Mouse (Mus musculus): Measurements from ENCODE around the gene Isy1. TPM values are rescaled to one million over a fixed set of nuclear protein-coding genes. Genes with fewer than 3 reads are reported as not detected.

Gene Isy1
- polyA plus RNA-seq, 1 experiment from 2014 or later: 61.7 TPM

DNA sequence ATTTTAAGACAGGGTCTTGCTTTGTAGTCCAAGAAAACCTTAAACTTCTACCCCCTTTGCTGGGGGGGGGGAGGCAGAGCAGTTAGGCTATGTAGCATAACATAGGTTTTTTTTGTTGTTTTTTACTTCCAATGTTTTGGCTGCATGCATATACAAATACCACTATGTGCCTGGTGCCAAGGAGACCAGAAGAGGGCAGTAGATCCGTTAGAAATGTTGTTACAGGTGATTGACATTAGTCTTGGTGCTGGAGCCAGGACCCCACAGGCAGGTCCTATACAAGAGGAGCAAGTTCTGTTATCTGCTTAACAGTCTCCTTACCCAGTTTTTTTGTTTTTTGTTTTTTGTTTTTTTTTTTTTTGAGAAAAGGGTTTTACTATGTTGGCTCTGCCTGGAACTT, 3.7 kb upstream of the Isy1 start:
- no peak for DNase-seq (ENCODE audit: low spot score)
- no peak for ATAC-seq (ENCODE audit: low FRiP score)
- Histone ChIP-seq H3K9ac (ENCODE audit: low read depth, low read length) (no peak overlapping the region), H3K27ac (ENCODE audit: low read depth, low read length) (no peak overlapping the region), H3K4me1 (replicated peaks; ENCODE audit: control insufficient read depth, insufficient read depth, low read length) (no peaks in the 10 kb centered on the region), H3K4me3 (ENCODE audit: low read depth, low read length) (no peak overlapping the region), H3K36me3 (ENCODE audit: control insufficient read depth, insufficient read depth, low read length) (peaks cover 18% of the 10 kb centered on the region), H3K27me3 (ENCODE audit: control insufficient read depth, insufficient read depth, low read length) (no peaks in the 10 kb centered on the region), H3K4me2 (replicated peaks; ENCODE audit: low read depth, low read length) (no peak overlapping the region), H3K9me3 (ENCODE audit: control insufficient read depth, low read length) (no peaks in the 10 kb centered on the region)
- 4% methylated on average over 1 of the region's 1 CpGs for WGBS

DNA sequence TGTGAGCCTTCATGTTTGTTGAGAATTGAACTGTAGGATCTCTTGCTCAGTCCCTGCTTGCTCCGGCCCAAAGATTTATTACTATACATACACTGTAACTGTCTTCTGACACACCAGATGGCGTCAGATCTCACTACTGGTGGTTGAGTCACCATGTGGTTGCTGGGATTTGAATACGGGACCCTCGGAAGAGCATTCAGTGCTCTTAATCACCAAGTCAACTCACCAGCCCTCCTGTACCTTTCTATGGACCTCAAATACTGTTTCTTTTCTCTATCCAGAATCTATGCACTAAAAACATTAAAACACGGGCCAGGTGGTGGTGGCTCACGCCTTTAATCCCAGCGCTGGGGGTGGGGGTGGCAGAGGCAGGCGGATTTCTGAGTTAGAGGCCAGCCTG, 3.0 kb upstream of the Isy1 start:
- H3K4me3 ChIP-seq (ENCODE audit: low read depth, low read length): no peak overlapping the region
- no peaks in the 10 kb centered on the region for H3K27me3 ChIP-seq (ENCODE audit: control insufficient read depth, insufficient read depth, low read length)
- H3K4me1 ChIP-seq (replicated peaks; ENCODE audit: control insufficient read depth, insufficient read depth, low read length): no peaks in the 10 kb centered on the region
- no peak overlapping the region for H3K27ac ChIP-seq (ENCODE audit: low read depth, low read length)
- H3K9ac ChIP-seq (ENCODE audit: low read depth, low read length): no peak overlapping the region
- no peak for DNase-seq (ENCODE audit: low spot score)
- peaks cover 18% of the 10 kb centered on the region for H3K36me3 ChIP-seq (ENCODE audit: control insufficient read depth, insufficient read depth, low read length)
- no peaks in the 10 kb centered on the region for H3K9me3 ChIP-seq (ENCODE audit: control insufficient read depth, low read length)
- 84% methylated on average over 8 of the region's 8 CpGs for WGBS
- no peak overlapping the region for H3K4me2 ChIP-seq (replicated peaks; ENCODE audit: low read depth, low read length)
- no peak for ATAC-seq (ENCODE audit: low FRiP score)

DNA sequence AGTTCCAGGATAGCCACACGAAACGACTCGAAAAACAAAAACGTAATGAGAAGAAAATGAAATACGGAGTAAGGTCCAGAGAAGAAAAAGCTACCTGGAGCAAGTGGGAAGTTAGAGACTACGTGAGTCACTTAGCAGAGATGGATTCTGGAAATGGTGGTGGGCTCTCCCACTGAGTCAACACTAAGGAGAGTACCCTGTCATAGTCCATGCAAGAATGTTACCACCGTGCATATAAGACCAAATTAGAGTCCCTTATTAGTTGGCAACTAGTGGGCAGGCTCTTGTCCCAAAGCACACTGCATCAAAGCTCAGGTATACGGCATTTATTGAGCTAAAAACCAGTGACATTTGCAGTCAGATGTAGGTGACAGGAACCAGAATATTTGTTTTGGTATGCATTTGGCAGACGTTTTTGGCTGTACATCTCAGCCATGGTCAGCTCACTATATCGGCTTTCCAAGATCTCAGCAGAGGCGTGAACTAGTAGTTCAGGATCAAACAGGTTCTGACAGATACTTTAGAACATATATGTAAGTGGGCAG, 1.3 kb upstream of the Isy1 start:
- 66% methylated on average over 11 of the region's 11 CpGs for WGBS
- DNase-seq (ENCODE audit: low spot score): no peak
- H3K9me3 ChIP-seq (ENCODE audit: control insufficient read depth, low read length): no peaks in the 10 kb centered on the region
- no peaks in the 10 kb centered on the region for H3K4me1 ChIP-seq (replicated peaks; ENCODE audit: control insufficient read depth, insufficient read depth, low read length)
- no peak overlapping the region for H3K27ac ChIP-seq (ENCODE audit: low read depth, low read length)
- H3K36me3 ChIP-seq (ENCODE audit: control insufficient read depth, insufficient read depth, low read length): peaks cover 11% of the 10 kb centered on the region
- H3K27me3 ChIP-seq (ENCODE audit: control insufficient read depth, insufficient read depth, low read length): no peaks in the 10 kb centered on the region
- no peak for ATAC-seq (ENCODE audit: low FRiP score)
- no peak overlapping the region for H3K4me3 ChIP-seq (ENCODE audit: low read depth, low read length)
- no peak overlapping the region for H3K9ac ChIP-seq (ENCODE audit: low read depth, low read length)
- H3K4me2 ChIP-seq (replicated peaks; ENCODE audit: low read depth, low read length): no peak overlapping the region

DNA sequence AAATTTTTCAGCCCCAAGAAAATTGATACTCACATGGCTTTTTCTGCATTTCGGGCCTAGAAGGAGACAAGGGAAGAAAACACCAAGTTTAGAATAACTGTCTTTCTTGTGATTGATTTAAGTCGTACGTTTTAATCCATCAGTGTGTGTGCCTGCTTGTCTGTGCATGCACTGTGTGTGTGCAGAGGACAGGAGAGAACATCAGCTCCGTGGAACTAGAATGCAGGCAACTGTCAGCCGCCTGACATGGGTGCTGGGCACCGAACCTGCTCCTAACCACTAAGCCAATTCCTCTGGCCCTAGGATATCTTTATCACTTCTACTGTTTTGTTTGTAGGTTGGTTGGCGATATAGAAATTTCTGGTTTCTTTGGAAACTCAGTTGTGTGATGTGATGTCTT, 2.9 kb downstream of the Isy1 start, which contains the start of gene Gm45140:
Gene Gm45140 (minus strand): TSS at position 101 of the 400 bp plus-strand sequence.
- Histone ChIP-seq H3K9me3 (ENCODE audit: control insufficient read depth, low read length) (no peaks in the 10 kb centered on the region), H3K27me3 (ENCODE audit: control insufficient read depth, insufficient read depth, low read length) (no peaks in the 10 kb centered on the region), H3K27ac (ENCODE audit: low read depth, low read length) (no peak within 1 kb of the TSS), H3K4me2 (replicated peaks; ENCODE audit: low read depth, low read length) (no peak within 1 kb of the TSS), H3K4me1 (replicated peaks; ENCODE audit: control insufficient read depth, insufficient read depth, low read length) (no peaks in the 10 kb centered on the region), H3K4me3 (ENCODE audit: low read depth, low read length) (no peak within 1 kb of the TSS), H3K9ac (ENCODE audit: low read depth, low read length) (no peak within 1 kb of the TSS), H3K36me3 (ENCODE audit: control insufficient read depth, insufficient read depth, low read length) (peaks cover 5% of the 10 kb centered on the region; the same call in 1 of the 2 replicates)
- no peak for DNase-seq (ENCODE audit: low spot score)
- no peak for ATAC-seq (ENCODE audit: low FRiP score)
- 93% methylated on average over 7 of the region's 7 CpGs for WGBS

DNA sequence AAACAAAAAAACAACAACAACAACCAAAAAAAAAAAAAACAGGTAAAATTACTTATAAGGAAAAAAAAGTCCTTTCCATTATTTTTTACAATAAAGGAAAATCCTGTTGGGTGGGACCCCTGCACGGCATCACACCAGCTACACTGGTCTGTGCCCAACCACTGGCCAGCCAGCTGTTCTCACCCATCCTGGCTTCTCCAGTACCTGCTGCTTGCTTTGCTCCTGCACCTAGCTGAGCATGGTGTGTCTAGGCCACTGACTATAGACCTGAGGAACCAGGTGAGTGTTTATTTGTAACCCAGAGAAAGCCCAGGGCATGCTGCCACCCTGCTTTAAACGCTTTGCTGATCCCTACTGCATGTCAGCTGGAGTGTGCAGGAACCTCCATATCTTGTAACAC, 18.2 kb downstream of the Isy1 start:
- H3K4me2 ChIP-seq (replicated peaks; ENCODE audit: low read depth, low read length): no peak overlapping the region
- H3K27ac ChIP-seq (ENCODE audit: low read depth, low read length): no peak overlapping the region
- H3K27me3 ChIP-seq (ENCODE audit: control insufficient read depth, insufficient read depth, low read length): no peaks in the 10 kb centered on the region
- H3K36me3 ChIP-seq (ENCODE audit: control insufficient read depth, insufficient read depth, low read length): peaks cover 33% of the 10 kb centered on the region
- WGBS: 96% methylated on average over 2 of the region's 2 CpGs
- no peak overlapping the region for H3K9ac ChIP-seq (ENCODE audit: low read depth, low read length)
- ATAC-seq (ENCODE audit: low FRiP score): no peak
- no peaks in the 10 kb centered on the region for H3K9me3 ChIP-seq (ENCODE audit: control insufficient read depth, low read length)
- no peak for DNase-seq (ENCODE audit: low spot score)
- no peaks in the 10 kb centered on the region for H3K4me1 ChIP-seq (replicated peaks; ENCODE audit: control insufficient read depth, insufficient read depth, low read length)
- no peak overlapping the region for H3K4me3 ChIP-seq (ENCODE audit: low read depth, low read length)

DNA sequence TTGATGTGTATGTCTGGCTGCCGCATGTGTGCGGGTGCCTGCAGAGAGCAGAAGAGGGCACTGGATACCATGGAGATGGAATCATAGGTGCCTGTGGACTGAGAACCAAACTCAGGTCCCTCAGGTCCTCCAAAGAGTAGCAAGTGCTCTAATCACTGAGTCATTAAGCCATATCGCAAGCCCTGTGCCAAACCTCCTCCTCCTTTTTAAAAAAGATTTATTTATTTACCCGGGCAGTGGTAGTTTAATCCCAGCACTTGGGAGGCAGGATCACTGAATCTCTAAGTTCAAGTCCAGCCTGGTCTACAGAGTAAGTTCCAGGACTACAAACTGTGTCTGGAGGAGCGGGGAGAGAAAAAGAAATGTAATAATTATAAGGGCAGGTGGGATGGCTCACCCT, 24.1 kb downstream of the Isy1 start:
- Histone ChIP-seq H3K4me3 (ENCODE audit: low read depth, low read length) (no peak overlapping the region), H3K36me3 (ENCODE audit: control insufficient read depth, insufficient read depth, low read length) (peaks cover 7% of the 10 kb centered on the region; the same call in 1 of the 2 replicates), H3K27me3 (ENCODE audit: control insufficient read depth, insufficient read depth, low read length) (0 out of 2 replicates have a peak, but pooled peaks cover 2% of the 10 kb centered on the region), H3K4me1 (replicated peaks; ENCODE audit: control insufficient read depth, insufficient read depth, low read length) (no peaks in the 10 kb centered on the region; the same call in 1 of the 2 replicates), H3K9me3 (ENCODE audit: control insufficient read depth, low read length) (no peaks in the 10 kb centered on the region), H3K9ac (ENCODE audit: low read depth, low read length) (no peak overlapping the region), H3K4me2 (replicated peaks; ENCODE audit: low read depth, low read length) (no peak overlapping the region), H3K27ac (ENCODE audit: low read depth, low read length) (no peak overlapping the region)
- WGBS: 95% methylated on average over 5 of the region's 5 CpGs
- DNase-seq (ENCODE audit: low spot score): no peak
- no peak for ATAC-seq (ENCODE audit: low FRiP score)

DNA sequence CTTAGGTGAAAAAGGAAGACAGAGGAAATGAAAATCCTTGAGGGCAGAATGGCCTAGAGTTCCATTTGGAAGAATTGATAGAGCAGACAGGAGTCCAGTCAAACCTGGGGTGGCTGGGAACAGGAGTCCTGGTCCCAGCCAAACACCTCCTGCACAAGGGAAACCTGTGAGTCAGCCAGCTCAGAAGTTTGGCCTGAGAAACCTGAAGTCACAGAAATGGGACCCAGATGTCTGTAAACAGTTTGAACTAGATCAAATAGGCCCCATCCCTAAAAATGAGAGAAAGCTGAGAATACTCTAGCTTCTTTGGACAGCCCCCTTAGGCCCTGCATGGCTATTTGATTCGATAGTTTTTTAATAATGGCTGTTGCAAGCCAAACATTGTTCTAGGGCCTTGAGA, 25.9 kb downstream of the Isy1 start:
- Histone ChIP-seq H3K9ac (ENCODE audit: low read depth, low read length) (no peak overlapping the region), H3K4me3 (ENCODE audit: low read depth, low read length) (no peak overlapping the region), H3K27ac (ENCODE audit: low read depth, low read length) (no peak overlapping the region), H3K4me1 (replicated peaks; ENCODE audit: control insufficient read depth, insufficient read depth, low read length) (no peaks in the 10 kb centered on the region; the same call in 1 of the 2 replicates), H3K36me3 (ENCODE audit: control insufficient read depth, insufficient read depth, low read length) (no peaks in the 10 kb centered on the region; the same call in 1 of the 2 replicates), H3K9me3 (ENCODE audit: control insufficient read depth, low read length) (no peaks in the 10 kb centered on the region), H3K4me2 (replicated peaks; ENCODE audit: low read depth, low read length) (no peak overlapping the region), H3K27me3 (ENCODE audit: control insufficient read depth, insufficient read depth, low read length) (0 out of 2 replicates have a peak, but pooled peaks cover 2% of the 10 kb centered on the region)
- DNase-seq (ENCODE audit: low spot score) (no peak), ATAC-seq (ENCODE audit: low FRiP score) (no peak)
- 89% methylated on average over 1 of the region's 1 CpGs for WGBS

DNA sequence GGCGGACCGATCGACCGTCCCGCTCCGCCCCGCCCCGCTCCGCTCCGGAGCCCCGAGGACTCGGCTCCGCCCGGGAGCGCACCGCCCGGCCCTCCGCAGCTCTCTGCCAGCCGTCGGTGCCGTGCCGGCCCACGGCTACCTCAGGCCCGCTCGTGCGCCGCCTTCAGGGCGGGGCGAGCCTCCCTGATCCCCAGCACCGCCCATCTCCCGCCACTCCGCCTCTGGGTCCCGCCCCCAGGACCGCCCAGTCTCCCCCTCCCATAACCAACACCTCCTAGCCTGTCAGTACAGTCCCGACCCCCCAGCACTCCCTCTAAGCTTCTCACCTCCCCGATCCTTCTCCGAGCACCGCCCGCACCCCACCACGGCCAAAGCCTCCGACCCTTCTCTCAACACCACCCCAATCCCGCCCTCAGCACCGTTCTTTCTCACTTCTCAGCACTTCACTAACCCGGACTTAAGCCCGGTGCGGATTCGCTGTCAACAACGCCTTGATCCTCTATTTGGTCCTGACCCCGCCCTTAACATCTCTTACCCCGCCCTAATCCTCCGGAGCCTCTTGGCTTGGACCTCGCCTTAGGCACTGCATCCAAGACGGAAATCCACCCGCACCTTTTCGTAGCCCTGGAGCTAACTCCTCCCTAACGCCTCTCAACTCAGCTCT, 26.8 kb downstream of the Isy1 start, which contains the start of gene Rab43:
Gene Rab43 (minus strand): TSS at position 490 of the 664 bp plus-strand sequence.
- Histone ChIP-seq H3K4me1 (replicated peaks; ENCODE audit: control insufficient read depth, insufficient read depth, low read length) (no peaks in the 10 kb centered on the region; the same call in 1 of the 2 replicates), H3K4me3 (ENCODE audit: low read depth, low read length) (peak within 1 kb of the TSS; percentile 71), H3K4me2 (replicated peaks; ENCODE audit: low read depth, low read length) (peak within 1 kb of the TSS; percentile 90), H3K27me3 (ENCODE audit: control insufficient read depth, insufficient read depth, low read length) (0 out of 2 replicates have a peak, but pooled peaks cover 2% of the 10 kb centered on the region), H3K27ac (ENCODE audit: low read depth, low read length) (no peak within 1 kb of the TSS), H3K36me3 (ENCODE audit: control insufficient read depth, insufficient read depth, low read length) (no peaks in the 10 kb centered on the region), H3K9ac (ENCODE audit: low read depth, low read length) (peak within 1 kb of the TSS; percentile 76), H3K9me3 (ENCODE audit: control insufficient read depth, low read length) (no peaks in the 10 kb centered on the region)
- DNase-seq (ENCODE audit: low spot score) (peak; percentile 91), ATAC-seq (ENCODE audit: low FRiP score) (peak; percentile 97)
- under 1% methylated on average over 50 of the region's 56 CpGs for WGBS
